Mouse (Mus musculus) ES-Bruce4 (cell line): ENCODE results near the gene Uggt2. TPM values are rescaled to one million over a fixed set of nuclear protein-coding genes. Genes with fewer than 3 reads are reported as not detected.

Experiments used
- H3K27ac ChIP-seq: 2 replicates; pipeline ENCODE4 v1.5.1; 2012; ENCODE audit warnings: low read length, inconsistent platforms; ENCODE audit not compliant: insufficient read depth
- H3K27me3 ChIP-seq: 2 replicates; pipeline ENCODE4 v1.6.1; 2012; ENCODE audit warnings: mild to moderate bottlenecking, low read length, inconsistent platforms; ENCODE audit not compliant: control insufficient read depth, poor library complexity, insufficient read depth, severe bottlenecking
- H3K36me3 ChIP-seq: 2 replicates; pipeline ENCODE4 v1.6.1; 2012; ENCODE audit warnings: inconsistent platforms, mild to moderate bottlenecking, low read length, moderate library complexity; ENCODE audit not compliant: control insufficient read depth, poor library complexity, insufficient read depth, severe bottlenecking
- H3K4me1 ChIP-seq: one replicate; pipeline ENCODE4 v1.8.1; 2011; ENCODE audit warnings: low read length; ENCODE audit not compliant: control insufficient read depth, insufficient read depth
- H3K4me3 ChIP-seq: 2 replicates; pipeline ENCODE4 v1.5.1; 2011; ENCODE audit warnings: low read depth, mild to moderate bottlenecking, low read length
- H3K9ac ChIP-seq: 2 replicates; pipeline ENCODE4 v1.6.1; 2012; ENCODE audit warnings: low read depth, mild to moderate bottlenecking, inconsistent platforms; ENCODE audit not compliant: poor library complexity, severe bottlenecking
- H3K9me3 ChIP-seq: replicated peaks from 2 replicates; pipeline ENCODE4 v1.6.1; 2012; ENCODE audit warnings: mild to moderate bottlenecking, low read length, inconsistent platforms; ENCODE audit not compliant: control insufficient read depth, poor library complexity, insufficient read depth, severe bottlenecking
- CTCF ChIP-seq: IDR thresholded peaks from one replicate; pipeline ENCODE4 v1.8.1; 2011; ENCODE audit warnings: low read depth, low read length
- EP300 ChIP-seq: IDR thresholded peaks from 2 replicates; pipeline ENCODE4 v1.6.1; 2011; ENCODE audit warnings: low read depth, low read length; ENCODE audit not compliant: insufficient read depth
- POLR2A ChIP-seq: IDR thresholded peaks from one replicate; pipeline ENCODE4 v1.8.1; 2011; ENCODE audit warnings: low read length; ENCODE audit not compliant: insufficient read depth
- polyA plus RNA-seq: library from polyadenylated mRNA; stranded (reverse); fragments of >200 nt; gene quantifications from 2 replicates; pipeline ENCODE4 v1.2.4, GENCODE M21; 2011; ENCODE audit warnings: low read depth; ENCODE audit not compliant: missing spikeins, insufficient read depth, insufficient read length

Gene Uggt2
- polyA plus RNA-seq: 42.5 and 47.4 TPM in 2 replicates

DNA sequence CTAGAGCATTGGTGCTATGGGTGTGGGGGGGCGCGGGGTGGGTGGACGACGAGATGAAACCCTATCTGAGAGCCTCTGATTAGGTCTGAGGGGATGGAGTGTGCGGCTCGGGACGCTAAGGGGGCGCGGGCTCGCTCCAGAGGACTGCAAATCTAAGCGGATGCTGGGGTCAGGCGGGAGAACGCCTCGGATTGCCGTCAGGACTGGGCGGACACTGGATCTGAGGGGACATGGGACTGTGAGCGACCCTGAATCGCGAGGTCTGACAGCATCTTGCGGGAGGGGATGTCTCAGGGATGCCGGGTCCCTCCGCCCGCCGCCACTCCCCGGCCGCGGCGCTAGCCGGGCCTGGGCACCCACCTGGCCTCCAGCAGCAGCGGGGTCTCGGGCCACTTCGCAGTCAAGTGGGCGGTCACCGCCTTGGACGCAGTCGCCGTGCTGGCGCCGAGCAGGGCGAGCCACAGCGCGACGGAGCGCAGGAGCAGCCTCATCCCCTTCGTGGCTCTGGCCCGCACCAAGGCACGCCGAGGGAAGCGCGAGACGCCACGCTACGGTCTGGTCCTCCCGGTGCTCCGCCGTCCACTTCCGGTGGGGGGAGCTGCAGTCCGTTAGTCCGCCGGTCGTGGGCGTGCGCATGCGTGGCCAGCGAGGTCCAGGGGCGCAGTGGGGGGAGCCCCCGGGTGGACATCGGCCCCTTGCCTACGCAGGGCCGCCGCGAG, at the start of gene Uggt2:
TSS of gene Uggt2 (minus strand) at position 580 of the 719 bp plus-strand sequence.
- H3K4me3 ChIP-seq: peak within 1 kb of the TSS; percentile 90
- peaks cover 2% of the 10 kb centered on the region for H3K4me1 ChIP-seq
- no peaks in the 10 kb centered on the region for H3K36me3 ChIP-seq
- H3K9ac ChIP-seq: peak within 1 kb of the TSS; percentile 73
- TF ChIP-seq CTCF (peak; percentile 50), POLR2A (no peak), EP300 (peak; percentile 26; the same call in 1 of the 2 replicates)
- no peaks in the 10 kb centered on the region for H3K27me3 ChIP-seq
- H3K9me3 ChIP-seq: no peaks in the 10 kb centered on the region
- H3K27ac ChIP-seq: no peak within 1 kb of the TSS

DNA sequence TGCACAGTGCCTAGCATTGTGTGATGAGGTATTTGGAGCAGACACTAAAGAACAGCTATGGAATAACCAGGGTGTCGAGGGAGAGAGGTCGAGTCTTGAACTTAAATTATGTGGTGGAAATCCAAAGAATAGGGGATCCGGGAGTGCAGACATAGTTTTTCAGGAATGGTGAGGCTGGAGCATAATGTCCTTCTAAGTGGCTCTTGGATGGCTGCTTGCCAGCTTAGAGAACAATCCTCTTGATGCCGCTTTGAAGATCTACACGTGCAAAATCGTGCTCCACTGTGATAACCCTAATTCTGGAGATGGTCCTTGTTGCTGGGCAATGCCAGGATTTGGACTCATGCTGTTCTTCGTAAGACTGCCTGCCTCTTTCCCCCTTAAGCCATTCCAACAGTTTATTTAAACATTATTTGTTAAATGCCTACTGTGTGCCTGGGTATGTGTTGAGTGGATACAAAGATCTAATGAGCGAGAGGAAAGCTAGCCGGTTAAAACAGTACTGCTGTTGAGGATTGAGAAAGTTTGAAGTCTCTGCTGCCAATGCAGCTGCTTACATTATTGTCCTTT, 40.2 kb upstream of the Uggt2 start:
- Histone ChIP-seq H3K4me3 (no peak overlapping the region), H3K9me3 (no peaks in the 10 kb centered on the region), H3K27ac (no peak overlapping the region), H3K36me3 (no peaks in the 10 kb centered on the region), H3K4me1 (no peaks in the 10 kb centered on the region), H3K27me3 (peaks cover 21% of the 10 kb centered on the region), H3K9ac (no peak overlapping the region)
- TF ChIP-seq CTCF (no peak), EP300 (no peak), POLR2A (no peak)

DNA sequence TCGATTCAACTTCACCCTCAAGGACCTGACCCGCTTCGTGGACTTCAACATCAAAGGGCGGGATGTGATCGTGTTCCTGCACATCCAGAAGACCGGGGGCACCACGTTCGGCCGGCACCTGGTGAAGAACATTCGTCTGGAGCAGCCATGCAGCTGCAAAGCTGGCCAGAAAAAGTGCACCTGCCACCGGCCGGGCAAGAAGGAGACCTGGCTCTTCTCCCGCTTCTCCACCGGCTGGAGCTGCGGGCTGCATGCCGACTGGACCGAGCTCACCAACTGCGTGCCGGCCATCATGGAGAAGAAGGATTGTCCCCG, 39.5 kb upstream of the Uggt2 start:
- Histone ChIP-seq H3K9ac (peak overlapping the region; percentile 94), H3K4me1 (no peaks in the 10 kb centered on the region), H3K4me3 (peak overlapping the region; percentile 80), H3K9me3 (no peaks in the 10 kb centered on the region), H3K27ac (no peak overlapping the region), H3K27me3 (peaks cover 21% of the 10 kb centered on the region), H3K36me3 (no peaks in the 10 kb centered on the region)
- no peak for TF ChIP-seq CTCF
- no peak for TF ChIP-seq EP300
- TF ChIP-seq POLR2A: no peak

DNA sequence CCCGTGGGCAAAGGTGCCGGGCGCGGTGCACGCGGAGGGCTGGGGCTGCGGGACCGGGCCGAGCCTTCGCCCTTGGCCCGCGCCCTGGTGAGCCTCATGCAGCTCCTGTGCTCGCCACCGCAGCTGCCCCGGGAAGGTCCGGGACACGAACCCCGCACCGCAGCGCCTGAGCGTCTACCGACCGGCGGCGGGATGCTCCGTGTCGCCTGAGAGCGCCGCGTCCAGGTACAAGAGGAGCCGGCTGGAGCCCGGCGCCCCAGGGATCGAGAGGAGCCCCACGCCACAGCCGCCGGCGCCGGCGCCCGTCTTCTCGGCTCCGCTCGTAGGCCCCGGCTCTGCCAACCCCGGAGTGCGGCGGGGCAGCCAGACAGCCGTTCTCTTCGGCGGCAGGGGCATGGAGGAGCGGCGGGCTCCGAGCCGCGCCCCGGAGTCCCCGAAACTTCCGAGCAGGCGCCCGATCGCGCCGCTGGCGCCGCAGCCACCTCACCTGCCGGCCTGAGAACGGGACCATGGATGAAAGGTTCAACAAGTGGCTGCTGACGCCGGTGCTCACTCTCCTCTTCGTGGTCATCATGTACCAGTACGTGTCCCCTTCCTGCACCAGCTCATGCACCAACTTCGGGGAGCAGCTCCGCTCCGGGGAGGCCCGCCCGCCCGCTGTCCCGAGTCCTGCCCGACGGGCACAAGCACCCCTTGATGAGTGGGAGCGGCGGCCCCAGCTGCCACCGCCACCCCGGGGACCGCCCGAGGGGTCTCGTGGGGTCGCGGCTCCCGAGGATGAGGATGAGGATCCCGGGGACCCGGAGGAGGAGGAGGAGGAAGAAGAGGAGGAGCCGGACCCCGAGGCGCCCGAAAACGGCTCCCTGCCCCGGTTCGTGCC, 38.9 kb upstream of the Uggt2 start, which contains the start of gene Hs6st3:
TSS of gene Hs6st3 (plus strand) at position 436 of the 880 bp plus-strand sequence.
- Histone ChIP-seq H3K9me3 (no peaks in the 10 kb centered on the region), H3K4me3 (peak within 1 kb of the TSS; percentile 80), H3K27ac (no peak within 1 kb of the TSS), H3K4me1 (no peaks in the 10 kb centered on the region), H3K9ac (peak within 1 kb of the TSS; percentile 94), H3K36me3 (no peaks in the 10 kb centered on the region), H3K27me3 (peaks cover 21% of the 10 kb centered on the region)
- TF ChIP-seq EP300 (no peak), POLR2A (no peak), CTCF (no peak)

DNA sequence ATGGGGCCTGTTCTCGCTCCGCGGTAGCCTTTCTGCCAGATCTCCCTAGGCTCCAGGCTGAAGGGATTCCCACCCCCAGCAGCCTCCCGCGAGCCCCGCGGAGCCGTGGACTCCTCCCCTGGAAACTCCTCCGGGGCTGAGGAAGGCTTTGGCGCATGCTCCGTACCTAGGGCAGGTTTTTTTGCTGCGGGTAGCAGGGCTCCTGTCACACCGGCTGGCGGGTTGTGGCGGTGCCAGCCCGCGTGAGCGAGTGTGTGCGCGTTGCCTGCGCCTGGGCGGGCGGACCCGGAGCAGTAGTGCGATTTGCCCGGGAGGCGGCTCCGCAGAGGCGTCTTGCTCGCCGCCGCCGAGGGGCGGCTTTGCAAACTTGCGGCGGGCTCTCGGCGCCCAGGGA, 38.3 kb upstream of the Uggt2 start:
- Histone ChIP-seq H3K4me3 (peak overlapping the region; percentile 80), H3K27me3 (peaks cover 21% of the 10 kb centered on the region), H3K36me3 (no peaks in the 10 kb centered on the region), H3K9ac (peak overlapping the region; percentile 94), H3K9me3 (no peaks in the 10 kb centered on the region), H3K4me1 (no peaks in the 10 kb centered on the region), H3K27ac (no peak overlapping the region)
- TF ChIP-seq CTCF: no peak

DNA sequence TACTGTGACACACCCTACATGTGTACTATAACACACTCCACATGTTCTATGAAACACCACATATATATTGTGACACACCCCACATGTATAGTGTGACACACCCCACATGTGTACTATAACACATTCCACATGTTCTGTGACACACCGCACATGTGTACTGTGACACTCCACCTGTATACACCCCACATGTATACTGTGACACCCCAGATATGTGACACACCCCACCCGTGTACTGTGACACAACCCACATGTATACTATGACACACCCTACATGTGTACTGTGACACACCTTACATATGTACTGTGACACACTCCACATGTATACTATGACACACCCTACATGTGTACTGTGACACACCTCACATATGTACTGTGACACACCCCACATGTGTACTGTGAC, 28.1 kb upstream of the Uggt2 start:
- Histone ChIP-seq H3K36me3 (no peaks in the 10 kb centered on the region), H3K9me3 (no peaks in the 10 kb centered on the region), H3K4me3 (no peak overlapping the region), H3K4me1 (no peaks in the 10 kb centered on the region), H3K9ac (no peak overlapping the region), H3K27me3 (no peaks in the 10 kb centered on the region), H3K27ac (no peak overlapping the region)
- TF ChIP-seq CTCF (no peak), EP300 (no peak), POLR2A (no peak)
